ENCODE assay signal across 14 mouse cellular contexts in the genomic region with DNA sequence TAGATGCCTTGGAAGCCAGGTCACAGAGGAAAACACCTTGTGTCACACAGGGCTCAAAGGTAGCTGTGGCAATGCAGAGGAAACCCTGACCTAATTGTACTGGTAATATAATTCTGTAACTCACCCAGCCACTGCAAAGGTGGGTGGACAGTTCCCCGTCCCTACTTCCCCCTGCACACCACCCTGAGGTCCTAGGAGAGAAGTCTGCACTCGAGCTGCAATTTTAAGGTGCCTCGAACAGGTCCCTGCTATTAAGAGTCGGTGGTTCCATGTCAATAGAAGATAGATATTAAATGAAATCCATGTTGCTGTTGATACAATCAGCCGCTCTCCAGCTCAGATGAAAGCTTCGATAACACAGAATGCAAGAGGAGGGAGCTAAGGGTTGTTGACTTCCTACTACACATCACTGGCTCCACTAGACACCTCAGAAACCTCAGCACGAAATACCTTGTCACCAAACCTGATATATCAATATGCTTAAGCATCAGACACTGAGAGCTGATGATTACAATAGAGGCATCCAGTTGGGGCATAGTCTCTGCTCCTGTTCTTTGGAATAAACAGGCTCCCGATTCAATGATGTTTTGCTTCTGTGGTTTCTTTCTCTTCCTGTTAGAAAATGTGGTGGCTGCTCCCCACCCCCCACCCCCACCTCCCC.
A peak's percentile ranks its signal among the peaks of the same experiment; 100 is the strongest.
DNase-seq lines count a peak whose midpoint lies in the region; ATAC-seq and TF ChIP-seq lines count a peak whose summit lies in the region.
"Had no signal": no experiment of that assay in that cellular context is flagged by ENCODE, and none has a peak within 500 bp of the region (broad histone marks: within the 10 kb centered on the region; RNA-seq: fewer than 3 reads in every experiment).

No protein-coding gene starts in this region.

- H3K4me3 ChIP-seq in liver, embryonic 14.5 days (ENCODE audit: insufficient read depth in 1 of 2, low read depth in 2 of 2, low read length in 2 of 2), result no peak overlapping the region
- H3K4me3 ChIP-seq in spleen, adult 2 months (ENCODE audit: extremely low read depth, insufficient read depth, insufficient read length), result no peak overlapping the region
- H3K4me3 ChIP-seq: forebrain, embryonic 15.5 days; heart, embryonic 15.5 days had no signal

- no peak for TF ChIP-seq EP300 in liver, embryonic 14.5 days (IDR thresholded peaks at IDR 0.05; ENCODE audit: low read depth)

- peak overlapping the region; percentile 93 for H3K27ac ChIP-seq in liver, embryonic 14.5 days
- peak overlapping the region; percentile 91 for H3K27ac ChIP-seq in spleen, adult 2 months (ENCODE audit: insufficient read depth, low read length)
- H3K27ac ChIP-seq: forebrain, embryonic 15.5 days; heart, embryonic 15.5 days had no signal

- no peak for TF ChIP-seq CTCF in liver, embryonic 14.5 days (IDR thresholded peaks at IDR 0.05; ENCODE audit: low read depth)
- no peak for TF ChIP-seq CTCF in spleen, adult 2 months (IDR thresholded peaks at IDR 0.05; ENCODE audit: extremely low read depth, insufficient read depth, insufficient read length, insufficient replicate concordance)

- H3K9me3 ChIP-seq in liver, embryonic 14.5 days (ENCODE audit: control insufficient read depth, low read length), result no peaks in the 10 kb centered on the region
- H3K9me3 ChIP-seq: forebrain, embryonic 15.5 days; heart, embryonic 15.5 days had no signal

- H3K4me1 ChIP-seq in liver, embryonic 14.5 days (replicated peaks; ENCODE audit: control insufficient read depth in 2 of 2, insufficient read depth in 2 of 2, low read length in 1 of 2), result peaks cover 48 to 69% of the 10 kb centered on the region in 2 experiments
- H3K4me1 ChIP-seq in spleen, adult 2 months (ENCODE audit: control insufficient read depth, insufficient read depth, insufficient read length), result peaks cover 39% of the 10 kb centered on the region

- peak overlapping the region; percentile 66 for H3K4me2 ChIP-seq in liver, embryonic 14.5 days (ENCODE audit: low read depth)
- H3K4me2 ChIP-seq: forebrain, embryonic 15.5 days; heart, embryonic 15.5 days had no signal

- TF ChIP-seq POLR2A in spleen, adult 2 months (IDR thresholded peaks at IDR 0.05; ENCODE audit: low read depth, low read length), result no peak

- 20% methylated on average over 8 of the region's 8 CpGs for WGBS in liver, embryonic 14.5 days (ENCODE audit: insufficient replicate concordance)
- WGBS in spleen, adult 2 months, result 6% methylated on average over 8 of the region's 8 CpGs

- DNase-seq in B cell, adult 2 months, result peak; percentile 56 to 59
- DNase-seq in CD8-positive naive resting alpha-beta T cell, adult 2 months (ENCODE audit: low read depth in 2 of 2, low spot score in 2 of 2), result peak; percentile 45 to 56
- DNase-seq in liver, embryonic 14.5 days (ENCODE audit: low read depth in 3 of 3, low spot score in 3 of 3), result no peak
- peak in 1 of 2 experiments; percentile 49 for DNase-seq in spleen, adult 2 months (ENCODE audit: low read depth in 1 of 2, low spot score in 2 of 2)
- DNase-seq in urinary bladder, postnatal 4 days (ENCODE audit: low spot score in 2 of 2), result no peak
- DNase-seq in kidney, postnatal 4 days, result no peak
- no peak for DNase-seq in right cerebral cortex, adult 2 months (ENCODE audit: low spot score in 2 of 2)
- DNase-seq: adrenal gland, postnatal 36 days; cerebellum, adult 11 months; lung, postnatal 14 days; right cerebral cortex, postnatal 25 days had no signal

- H3K27me3 ChIP-seq in liver, embryonic 14.5 days (ENCODE audit: control insufficient read depth, insufficient read depth, low read length), result no peaks in the 10 kb centered on the region
- no peaks in the 10 kb centered on the region for H3K27me3 ChIP-seq in spleen, adult 2 months (ENCODE audit: control insufficient read depth, insufficient read depth, low read length)
- H3K27me3 ChIP-seq: heart, embryonic 15.5 days had no signal

- no peaks in the 10 kb centered on the region for H3K36me3 ChIP-seq in liver, embryonic 14.5 days (replicated peaks; ENCODE audit: control insufficient read depth, insufficient read depth, low read depth)
- no peaks in the 10 kb centered on the region for H3K36me3 ChIP-seq in spleen, adult 2 months (ENCODE audit: control insufficient read depth, insufficient read depth, low read length)
- H3K36me3 ChIP-seq: forebrain, embryonic 15.5 days; heart, embryonic 15.5 days had no signal

- H3K9ac ChIP-seq in liver, embryonic 14.5 days (replicated peaks), result peak overlapping the region; percentile 41
- H3K9ac ChIP-seq: forebrain, embryonic 15.5 days; heart, embryonic 15.5 days had no signal

- ATAC-seq in liver, embryonic 14.5 days (ENCODE audit: insufficient read depth), result no peak
- ATAC-seq: forebrain, embryonic 15.5 days; hindbrain, embryonic 16.5 days had no signal

Comparison
In these comparisons a context has a peak if more than half of its experiments do, and no peak if none do; other contexts are left out.
1. DNase-seq: peak in B cell, adult 2 months (2 of 2) and CD8-positive naive resting alpha-beta T cell, adult 2 months (2 of 2); none in liver, embryonic 14.5 days (0 of 3), urinary bladder, postnatal 4 days (0 of 2), kidney, postnatal 4 days (0 of 2) and right cerebral cortex, adult 2 months (0 of 2).